Mouse (Mus musculus): Measurements from ENCODE around the gene Rln3. TPM values are rescaled to one million over a fixed set of nuclear protein-coding genes. Genes with fewer than 3 reads are reported as not detected.

Rln3 gene
- polyA plus RNA-seq, 2 experiments: not detected

DNA sequence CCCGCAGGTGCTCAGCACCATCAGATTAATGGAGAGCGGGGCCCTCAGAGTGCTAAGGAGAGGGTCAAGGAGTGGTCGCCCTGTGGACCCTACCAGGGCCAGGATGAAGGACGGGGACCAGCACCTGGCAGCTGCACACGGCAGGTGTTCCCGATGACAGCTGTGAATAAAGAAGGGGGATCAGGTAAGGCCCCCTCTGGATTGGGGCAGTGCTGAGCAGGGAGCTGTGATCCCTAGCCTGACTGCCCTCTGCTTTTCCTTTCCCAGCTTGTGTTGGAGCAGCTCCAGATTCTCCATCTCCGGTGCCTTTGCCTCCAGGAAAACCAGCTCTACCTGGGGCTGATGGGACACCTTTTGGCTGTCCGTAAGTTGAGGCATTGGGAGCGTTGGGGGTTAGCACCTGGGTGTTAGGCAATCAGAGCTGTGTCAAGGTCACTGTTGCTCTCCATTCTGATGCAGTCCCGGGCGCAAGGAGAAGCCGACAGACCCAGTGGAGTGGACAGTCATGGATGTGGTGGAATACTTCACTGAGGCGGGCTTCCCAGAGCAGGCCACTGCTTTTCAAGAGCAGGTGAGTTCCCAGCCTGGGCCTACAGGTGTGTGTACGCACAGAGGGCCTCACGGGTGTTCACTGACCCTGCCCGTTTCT lies 45.6 kb downstream of the Rln3 start:
- WGBS (ENCODE audit: insufficient replicate concordance): 69% methylated on average over 16 of the region's 16 CpGs
- TF ChIP-seq CTCF (IDR thresholded peaks at IDR 0.05; ENCODE audit: low read depth) (no peak), EP300 (IDR thresholded peaks at IDR 0.05; ENCODE audit: low read depth) (no peak)
- H3K4me2 ChIP-seq (ENCODE audit: low read depth): peak overlapping the region; percentile 99
- ATAC-seq (ENCODE audit: insufficient read depth): no peak
- H3K27me3 ChIP-seq (ENCODE audit: control insufficient read depth, insufficient read depth, low read length): no peaks in the 10 kb centered on the region
- H3K36me3 ChIP-seq (replicated peaks; ENCODE audit: control insufficient read depth, insufficient read depth, low read depth): peaks cover 25% of the 10 kb centered on the region
- H3K9me3 ChIP-seq (ENCODE audit: control insufficient read depth, low read length): no peaks in the 10 kb centered on the region
- no peak for DNase-seq (ENCODE audit: low read depth in 3 of 3, low spot score in 3 of 3)
- no peak overlapping the region for H3K27ac ChIP-seq
- peaks cover 5 to 9% of the 10 kb centered on the region in 2 experiments for H3K4me1 ChIP-seq (replicated peaks; ENCODE audit: control insufficient read depth in 2 of 2, insufficient read depth in 2 of 2, low read length in 1 of 2)
- H3K4me3 ChIP-seq (ENCODE audit: insufficient read depth in 1 of 2, low read depth in 2 of 2, low read length in 2 of 2): peak overlapping the region; percentile 89 to 91
- peak overlapping the region; percentile 89 for H3K9ac ChIP-seq (replicated peaks)

DNA sequence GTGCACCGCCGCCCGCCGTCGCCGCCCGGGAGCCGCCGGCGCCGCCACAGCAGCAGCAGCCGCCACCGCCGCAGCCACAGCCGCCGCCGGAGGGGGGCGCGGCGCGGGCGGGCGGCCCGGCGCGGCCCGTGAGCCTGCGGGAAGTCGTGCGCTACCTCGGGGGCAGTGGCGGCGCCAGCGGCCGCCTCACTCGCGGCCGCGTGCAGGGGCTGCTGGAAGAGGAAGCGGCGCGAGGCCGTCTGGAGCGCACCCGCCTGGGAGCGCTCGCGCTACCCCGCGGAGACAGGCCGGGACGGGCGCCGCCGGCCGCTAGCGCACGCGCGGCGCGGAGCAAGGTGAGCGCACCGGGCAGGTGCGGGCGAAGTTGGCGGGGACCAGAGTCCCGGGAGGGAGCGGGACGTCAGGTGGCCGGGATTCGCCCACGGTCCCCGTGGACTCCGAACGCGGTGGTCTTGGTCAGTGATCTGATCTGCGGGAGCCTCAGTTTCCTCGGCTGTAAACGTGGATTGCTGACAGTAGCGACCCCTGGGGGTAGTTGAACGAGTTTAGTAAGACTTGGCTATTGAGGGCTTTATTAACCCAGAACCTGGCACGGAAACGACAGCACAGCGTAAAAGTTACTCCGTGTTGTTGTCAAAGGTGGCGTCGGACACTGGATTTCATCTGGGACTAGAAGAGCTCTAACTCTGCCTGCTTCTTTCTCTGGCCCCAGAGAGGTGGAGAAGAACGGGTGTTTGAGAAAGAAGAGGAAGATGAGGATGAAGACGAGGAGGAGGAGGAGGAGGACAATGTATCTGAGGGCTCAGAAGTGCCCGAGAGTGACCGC lies 46.4 kb downstream of the Rln3 start:
- Histone ChIP-seq H3K4me3 (ENCODE audit: insufficient read depth in 1 of 2, low read depth in 2 of 2, low read length in 2 of 2) (peak overlapping the region; percentile 89 to 91), H3K9ac (replicated peaks) (peak overlapping the region; percentile 89)
- no peak for ATAC-seq (ENCODE audit: insufficient read depth)

DNA sequence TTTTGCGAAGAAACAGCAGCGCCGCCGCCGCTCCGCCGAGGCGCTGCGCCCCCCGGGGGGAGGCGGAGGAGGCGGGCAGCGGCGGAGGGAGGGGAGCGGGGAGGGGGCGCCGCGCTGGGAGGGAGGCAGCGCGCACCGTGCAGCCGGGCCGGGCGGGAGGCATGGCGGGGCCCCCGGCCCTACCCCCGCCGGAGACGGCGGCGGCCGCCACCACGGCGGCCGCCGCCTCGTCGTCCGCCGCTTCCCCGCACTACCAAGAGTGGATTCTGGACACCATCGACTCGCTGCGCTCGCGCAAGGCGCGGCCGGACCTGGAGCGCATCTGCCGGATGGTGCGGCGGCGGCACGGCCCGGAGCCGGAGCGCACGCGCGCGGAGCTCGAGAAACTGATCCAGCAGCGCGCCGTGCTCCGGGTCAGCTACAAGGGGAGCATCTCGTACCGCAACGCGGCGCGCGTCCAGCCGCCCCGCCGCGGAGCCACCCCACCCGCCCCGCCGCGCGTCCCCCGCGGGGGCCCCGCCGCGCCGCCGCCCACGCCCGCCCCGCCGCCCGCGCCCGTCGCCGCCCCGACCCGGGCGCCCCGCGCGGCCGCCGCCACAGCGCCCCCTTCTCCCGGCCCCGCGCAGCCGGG lies 47.2 kb downstream of the Rln3 start, which contains the start of gene Samd1:
Gene Samd1, plus strand, starts transcription at position 162 of the 631 bp plus-strand sequence.
- Histone ChIP-seq H3K4me2 (ENCODE audit: low read depth) (peak within 1 kb of the TSS; percentile 99), H3K36me3 (replicated peaks; ENCODE audit: control insufficient read depth, insufficient read depth, low read depth) (peaks cover 25% of the 10 kb centered on the region), H3K9me3 (ENCODE audit: control insufficient read depth, low read length) (no peaks in the 10 kb centered on the region), H3K9ac (replicated peaks) (peak within 1 kb of the TSS; percentile 91), H3K27ac (peak within 1 kb of the TSS; percentile 75), H3K4me1 (replicated peaks; ENCODE audit: control insufficient read depth in 2 of 2, insufficient read depth in 2 of 2, low read length in 1 of 2) (peaks cover 9 to 17% of the 10 kb centered on the region in 2 experiments), H3K4me3 (ENCODE audit: insufficient read depth in 1 of 2, low read depth in 2 of 2, low read length in 2 of 2) (peak within 1 kb of the TSS; percentile 89 to 91), H3K27me3 (ENCODE audit: control insufficient read depth, insufficient read depth, low read length) (no peaks in the 10 kb centered on the region)
- DNase-seq (ENCODE audit: low read depth in 3 of 3, low spot score in 3 of 3) (no peak), ATAC-seq (ENCODE audit: insufficient read depth) (no peak)
- under 1% methylated on average over 74 of the region's 112 CpGs for WGBS (ENCODE audit: insufficient replicate concordance)
- TF ChIP-seq CTCF (IDR thresholded peaks at IDR 0.05; ENCODE audit: low read depth): no peak
- TF ChIP-seq EP300 (IDR thresholded peaks at IDR 0.05; ENCODE audit: low read depth): no peak

More for the DNA sequence above, 46.4 kb downstream of the Rln3 start:
- Histone ChIP-seq H3K9me3 (ENCODE audit: control insufficient read depth, low read length) (no peaks in the 10 kb centered on the region), H3K27me3 (ENCODE audit: control insufficient read depth, insufficient read depth, low read length) (no peaks in the 10 kb centered on the region), H3K27ac (peak overlapping the region; percentile 48), H3K4me2 (ENCODE audit: low read depth) (peak overlapping the region; percentile 99), H3K4me1 (replicated peaks; ENCODE audit: control insufficient read depth in 2 of 2, insufficient read depth in 2 of 2, low read length in 1 of 2) (peaks cover 4 to 15% of the 10 kb centered on the region in 2 experiments; a peak in 3 of 4 replicates), H3K36me3 (replicated peaks; ENCODE audit: control insufficient read depth, insufficient read depth, low read depth) (peaks cover 25% of the 10 kb centered on the region)
- TF ChIP-seq CTCF (IDR thresholded peaks at IDR 0.05; ENCODE audit: low read depth) (peak; percentile 69), EP300 (IDR thresholded peaks at IDR 0.05; ENCODE audit: low read depth) (no peak)
- 2% methylated on average over 87 of the region's 92 CpGs for WGBS (ENCODE audit: insufficient replicate concordance)
- no peak for DNase-seq (ENCODE audit: low read depth in 3 of 3, low spot score in 3 of 3)

DNA sequence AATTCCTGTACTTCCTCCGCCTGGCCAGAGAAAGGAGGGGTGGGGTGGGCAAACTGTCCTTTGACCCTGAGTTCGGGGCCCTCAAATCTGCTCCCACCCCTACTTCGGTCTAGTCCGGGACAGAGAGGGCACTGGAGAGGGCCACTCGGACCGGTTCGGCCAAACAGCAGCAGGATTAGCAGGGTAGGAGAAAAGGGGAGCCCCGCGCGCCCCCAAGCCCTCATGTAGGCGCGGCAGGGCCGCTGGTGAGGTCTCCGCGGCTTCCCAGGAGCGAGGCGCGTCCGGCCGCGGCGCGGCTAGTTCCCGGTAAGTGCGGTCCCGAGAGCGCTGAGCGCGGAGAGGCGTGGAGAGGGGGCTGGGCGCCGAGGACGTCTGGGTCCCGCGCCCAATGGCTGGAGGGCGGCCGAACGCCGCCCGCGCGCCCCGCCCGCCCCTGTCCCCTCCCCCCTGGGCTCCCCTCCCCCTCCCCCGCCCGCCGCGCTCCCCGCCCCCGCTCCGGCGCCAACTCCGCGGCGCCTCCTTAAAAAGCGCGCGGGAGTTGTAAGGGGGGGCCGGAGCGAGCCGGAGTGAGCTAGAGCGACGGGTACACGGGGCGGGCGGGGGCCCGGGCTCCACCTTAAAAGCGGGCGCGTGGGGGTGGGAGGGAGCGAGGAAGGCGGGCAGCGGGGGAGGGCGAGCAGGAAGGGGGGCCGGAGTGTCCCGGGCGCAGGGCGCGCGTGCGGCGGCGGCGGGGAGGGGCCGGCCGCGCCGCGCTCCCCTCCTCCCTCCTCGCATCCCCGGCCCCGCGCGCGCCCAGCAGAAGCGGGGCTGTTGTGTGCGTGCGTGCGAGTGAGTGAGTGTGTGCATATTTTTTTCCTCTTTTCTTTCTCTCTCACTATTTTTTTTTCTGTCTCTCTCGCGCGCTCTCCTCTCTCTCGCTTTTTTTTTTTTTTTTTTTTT lies 48.0 kb downstream of the Rln3 start:
- 1% methylated on average over 73 of the region's 103 CpGs for WGBS (ENCODE audit: insufficient replicate concordance)
- peaks cover 17 to 25% of the 10 kb centered on the region in 2 experiments for H3K4me1 ChIP-seq (replicated peaks; ENCODE audit: control insufficient read depth in 2 of 2, insufficient read depth in 2 of 2, low read length in 1 of 2)
- peak; percentile 87 for ATAC-seq (ENCODE audit: insufficient read depth)

More for the DNA sequence above, 48.0 kb downstream of the Rln3 start:
- peaks cover 25% of the 10 kb centered on the region for H3K36me3 ChIP-seq (replicated peaks; ENCODE audit: control insufficient read depth, insufficient read depth, low read depth)
- TF ChIP-seq CTCF (IDR thresholded peaks at IDR 0.05; ENCODE audit: low read depth): no peak
- TF ChIP-seq EP300 (IDR thresholded peaks at IDR 0.05; ENCODE audit: low read depth): peak; percentile 16; the same call in 1 of the 2 replicates
- peak; percentile 76 to 79 (median 78) for DNase-seq (ENCODE audit: low read depth in 3 of 3, low spot score in 3 of 3)
- H3K4me3 ChIP-seq (ENCODE audit: insufficient read depth in 1 of 2, low read depth in 2 of 2, low read length in 2 of 2): peak overlapping the region; percentile 85 to 89
- peak overlapping the region; percentile 75 for H3K27ac ChIP-seq
- H3K4me2 ChIP-seq (ENCODE audit: low read depth): peak overlapping the region; percentile 99
- no peaks in the 10 kb centered on the region for H3K27me3 ChIP-seq (ENCODE audit: control insufficient read depth, insufficient read depth, low read length)
- no peaks in the 10 kb centered on the region for H3K9me3 ChIP-seq (ENCODE audit: control insufficient read depth, low read length)
- H3K9ac ChIP-seq (replicated peaks): peak overlapping the region; percentile 91
